Mouse (Mus musculus) myocyte (in vitro differentiated cells): Measurements from ENCODE around the gene Gm20388. TPM values are rescaled to one million over a fixed set of nuclear protein-coding genes. Genes with fewer than 3 reads are reported as not detected.

ENCODE experiments used
- H3K27me3 ChIP-seq: one replicate; pipeline ENCODE4 v1.6.1; 2011; ENCODE audit not compliant: control insufficient read depth, insufficient read depth, insufficient read length
- H3K36me3 ChIP-seq: one replicate; pipeline ENCODE4 v1.6.1; 2011; ENCODE audit not compliant: control insufficient read depth, insufficient read depth
- H3K4me2 ChIP-seq: one replicate; pipeline ENCODE4 v1.6.1; 2011; ENCODE audit warnings: low read depth, control low read depth
- H3K4me3 ChIP-seq: one replicate; pipeline ENCODE4 v1.5.1; 2011; ENCODE audit warnings: mild to moderate bottlenecking, control low read depth, moderate library complexity
- H3K79me2 ChIP-seq: one replicate; pipeline ENCODE4 v1.6.1; 2011; ENCODE audit not compliant: control insufficient read depth, insufficient read depth
- H3ac ChIP-seq: one replicate; pipeline ENCODE4 v1.6.1; 2011; ENCODE audit not compliant: control insufficient read depth, insufficient read length
- CEBPB ChIP-seq: IDR thresholded peaks from 2 replicates; pipeline ENCODE4 v1.6.1; 2011; ENCODE audit warnings: mild to moderate bottlenecking, moderate library complexity; ENCODE audit not compliant: poor library complexity, insufficient read depth, severe bottlenecking
- E2F4 ChIP-seq: IDR thresholded peaks from one replicate; pipeline ENCODE4 v1.6.1; 2011; ENCODE audit warnings: mild to moderate bottlenecking, control low read depth, moderate library complexity; ENCODE audit not compliant: insufficient read depth
- MAX ChIP-seq: IDR thresholded peaks from one replicate; pipeline ENCODE4 v1.6.1; 2011; ENCODE audit warnings: low read depth, mild to moderate bottlenecking, control low read depth
- MYOD1 ChIP-seq, 3 experiments: IDR thresholded peaks; one replicate each; pipeline ENCODE4 v1.6.1; 2011; ENCODE audit warnings: control low read depth in 2 of 3, low read depth in 2 of 3, mild to moderate bottlenecking in 2 of 3, moderate library complexity in 1 of 3; ENCODE audit not compliant: insufficient read length in 2 of 3, control insufficient read depth in 1 of 3
- MYOG ChIP-seq, 3 experiments: IDR thresholded peaks; one replicate each; pipeline ENCODE4 v1.6.1; 2011; ENCODE audit warnings: control low read depth in 2 of 3, low read depth in 2 of 3, mild to moderate bottlenecking in 2 of 3; ENCODE audit not compliant: insufficient read length in 2 of 3, control insufficient read depth in 1 of 3, insufficient read depth in 1 of 3
- POLR2A ChIP-seq: IDR thresholded peaks from one replicate; pipeline ENCODE4 v1.6.1; 2011; ENCODE audit warnings: low read depth, mild to moderate bottlenecking, control low read depth, moderate library complexity; ENCODE audit not compliant: insufficient read length
- POLR2AphosphoS2 ChIP-seq: IDR thresholded peaks from one replicate; pipeline ENCODE4 v1.6.1; 2011; ENCODE audit warnings: low read depth, control low read depth; ENCODE audit not compliant: insufficient read length
- REST ChIP-seq: IDR thresholded peaks from one replicate; pipeline ENCODE4 v1.6.1; 2011; ENCODE audit warnings: mild to moderate bottlenecking, control low read depth, moderate library complexity; ENCODE audit not compliant: insufficient read depth, insufficient read length
- SRF ChIP-seq: IDR thresholded peaks from one replicate; pipeline ENCODE4 v1.6.1; 2011; ENCODE audit warnings: low read depth; ENCODE audit not compliant: control insufficient read depth, insufficient read length
- TCF12 ChIP-seq: IDR thresholded peaks from one replicate; pipeline ENCODE4 v1.6.1; 2011; ENCODE audit warnings: mild to moderate bottlenecking, control low read depth; ENCODE audit not compliant: poor library complexity, insufficient read depth, severe bottlenecking
- TCF3 ChIP-seq: IDR thresholded peaks from one replicate; pipeline ENCODE4 v1.6.1; 2011; ENCODE audit warnings: low read depth, control low read depth; ENCODE audit not compliant: insufficient read length
- USF1 ChIP-seq: IDR thresholded peaks from one replicate; pipeline ENCODE4 v1.6.1; 2011; ENCODE audit warnings: low read depth, mild to moderate bottlenecking, control low read depth, moderate library complexity
- polyA plus RNA-seq: library from polyadenylated mRNA; unstranded; fragments of >200 nt; fragmentation: generic; extraction: Trizol; gene quantifications from one replicate; pipeline ENCODE4 v1.2.1, GENCODE M21; 2012; ENCODE audit warnings: missing spikeins

The Gm20388 gene
- polyA plus RNA-seq, 1 experiment, result 15.3 TPM

GRCm38 (mm10) chr8:120072259-120072658 lies 161.6 kb downstream of the Gm20388 start:
- H3K4me3 ChIP-seq, result no peak overlapping the region
- H3ac ChIP-seq, result no peak overlapping the region
- no peak overlapping the region for H3K4me2 ChIP-seq
- H3K79me2 ChIP-seq, result no peaks in the 10 kb centered on the region
- TF ChIP-seq POLR2A (no peak), E2F4 (no peak), POLR2AphosphoS2 (no peak), USF1 (no peak), MYOD1 (IDR thresholded peaks at IDR 0.05; ENCODE audit: control insufficient read depth in 1 of 3, insufficient read length in 2 of 3, low read depth in 2 of 3) (no peak), SRF (no peak), MAX (no peak), CEBPB (no peak), REST (no peak), TCF12 (no peak), TCF3 (no peak), MYOG (IDR thresholded peaks at IDR 0.05; ENCODE audit: control insufficient read depth in 1 of 3, insufficient read depth in 1 of 3, insufficient read length in 2 of 3, low read depth in 2 of 3) (no peak)
- no peaks in the 10 kb centered on the region for H3K27me3 ChIP-seq
- no peaks in the 10 kb centered on the region for H3K36me3 ChIP-seq

- Histone ChIP-seq H3ac (no peak overlapping the region), H3K27me3 (no peaks in the 10 kb centered on the region), H3K36me3 (no peaks in the 10 kb centered on the region), H3K4me2 (no peak overlapping the region), H3K79me2 (no peaks in the 10 kb centered on the region), H3K4me3 (no peak overlapping the region)
- no peak for TF ChIP-seq USF1
- TF ChIP-seq MYOD1 (IDR thresholded peaks at IDR 0.05; ENCODE audit: control insufficient read depth in 1 of 3, insufficient read length in 2 of 3, low read depth in 2 of 3), result no peak
- no peak for TF ChIP-seq POLR2AphosphoS2
- TF ChIP-seq CEBPB, result no peak
- TF ChIP-seq MYOG (IDR thresholded peaks at IDR 0.05; ENCODE audit: control insufficient read depth in 1 of 3, insufficient read depth in 1 of 3, insufficient read length in 2 of 3, low read depth in 2 of 3), result no peak
- TF ChIP-seq POLR2A, result no peak
- TF ChIP-seq REST, result no peak
- TF ChIP-seq TCF12, result no peak
- TF ChIP-seq E2F4, result no peak
Measured at GRCm38 (mm10) chr8:120072827-120073226, 162.2 kb downstream of the Gm20388 start.

GRCm38 (mm10) chr8:120074516-120074915 lies 163.9 kb downstream of the Gm20388 start:
- no peaks in the 10 kb centered on the region for H3K27me3 ChIP-seq

GRCm38 (mm10) chr8:120075347-120075746 lies 164.7 kb downstream of the Gm20388 start:
- Histone ChIP-seq H3ac (no peak overlapping the region), H3K4me2 (no peak overlapping the region), H3K27me3 (no peaks in the 10 kb centered on the region), H3K79me2 (no peaks in the 10 kb centered on the region), H3K4me3 (no peak overlapping the region), H3K36me3 (no peaks in the 10 kb centered on the region)
- TF ChIP-seq POLR2A, result no peak
- TF ChIP-seq E2F4, result no peak
- TF ChIP-seq MYOG (IDR thresholded peaks at IDR 0.05; ENCODE audit: control insufficient read depth in 1 of 3, insufficient read depth in 1 of 3, insufficient read length in 2 of 3, low read depth in 2 of 3), result no peak
- TF ChIP-seq USF1, result no peak
- TF ChIP-seq MAX, result no peak
- TF ChIP-seq CEBPB, result no peak
- no peak for TF ChIP-seq TCF3
- TF ChIP-seq TCF12, result no peak
- TF ChIP-seq SRF, result no peak
- no peak for TF ChIP-seq MYOD1 (IDR thresholded peaks at IDR 0.05; ENCODE audit: control insufficient read depth in 1 of 3, insufficient read length in 2 of 3, low read depth in 2 of 3)
- no peak for TF ChIP-seq POLR2AphosphoS2
- TF ChIP-seq REST, result no peak

More at GRCm38 (mm10) chr8:120074516-120074915, 163.9 kb downstream of the Gm20388 start:
- no peak overlapping the region for H3K4me2 ChIP-seq
- no peak overlapping the region for H3ac ChIP-seq
- H3K4me3 ChIP-seq, result no peak overlapping the region
- no peaks in the 10 kb centered on the region for H3K79me2 ChIP-seq
- H3K36me3 ChIP-seq, result no peaks in the 10 kb centered on the region
- TF ChIP-seq REST, result no peak
- no peak for TF ChIP-seq MAX
- no peak for TF ChIP-seq TCF3
- TF ChIP-seq E2F4, result no peak

GRCm38 (mm10) chr8:120078080-120078479 lies 167.4 kb downstream of the Gm20388 start:
- Histone ChIP-seq H3K4me2 (no peak overlapping the region), H3K4me3 (no peak overlapping the region), H3ac (no peak overlapping the region), H3K36me3 (peaks cover 2% of the 10 kb centered on the region), H3K79me2 (no peaks in the 10 kb centered on the region), H3K27me3 (no peaks in the 10 kb centered on the region)
- TF ChIP-seq REST, result no peak
- TF ChIP-seq MYOD1 (IDR thresholded peaks at IDR 0.05; ENCODE audit: control insufficient read depth in 1 of 3, insufficient read length in 2 of 3, low read depth in 2 of 3), result no peak
- no peak for TF ChIP-seq POLR2AphosphoS2
- TF ChIP-seq CEBPB, result no peak
- TF ChIP-seq E2F4, result no peak
- no peak for TF ChIP-seq TCF3
- TF ChIP-seq TCF12, result no peak
- TF ChIP-seq SRF, result no peak
- TF ChIP-seq POLR2A, result no peak
- TF ChIP-seq USF1, result no peak
- no peak for TF ChIP-seq MAX
- no peak for TF ChIP-seq MYOG (IDR thresholded peaks at IDR 0.05; ENCODE audit: control insufficient read depth in 1 of 3, insufficient read depth in 1 of 3, insufficient read length in 2 of 3, low read depth in 2 of 3)
